Comparison of ENCODE assay signal across 8 mouse cellular contexts in the genomic region with DNA sequence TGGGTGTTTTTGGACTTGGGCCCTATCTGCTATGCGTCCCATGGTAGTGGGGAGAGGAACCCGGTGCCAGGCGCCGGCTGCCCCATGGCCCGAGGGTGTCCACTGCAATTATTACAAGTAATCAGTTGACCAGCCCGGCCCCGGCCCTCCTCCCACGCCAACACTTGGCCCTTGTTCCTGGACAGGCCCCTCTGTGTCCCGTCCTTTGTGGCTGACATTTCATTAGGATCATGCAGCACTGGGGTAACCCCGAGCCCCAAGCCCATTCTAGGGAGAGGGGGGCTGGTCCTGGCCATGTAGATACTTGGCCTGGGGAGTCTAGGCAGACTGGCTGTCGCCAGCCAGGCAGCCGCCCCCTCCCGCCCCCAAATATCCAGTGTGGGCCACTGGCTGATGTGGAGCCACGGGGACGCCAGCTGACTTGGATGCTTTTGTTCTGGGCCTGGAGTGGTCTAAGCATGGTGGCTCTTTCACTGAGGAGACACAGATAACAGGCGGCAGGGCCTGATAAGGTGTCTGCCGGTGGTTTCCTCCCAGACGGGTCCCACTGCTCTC.
DNase-seq lines count a peak whose midpoint lies in the region; ATAC-seq and TF ChIP-seq lines count a peak whose summit lies in the region.

No protein-coding gene starts in this region.

- no peak for TF ChIP-seq EP300 in lung, postnatal 0 days (IDR thresholded peaks at IDR 0.05)
- TF ChIP-seq EP300 in heart, postnatal 0 days (IDR thresholded peaks at IDR 0.05; ENCODE audit: low read depth): no peak

- no peaks in the 10 kb centered on the region for H3K27me3 ChIP-seq in forebrain, embryonic 10.5 days (ENCODE audit: poor library complexity, severe bottlenecking)
- no peaks in the 10 kb centered on the region; the same call in 1 of the 2 replicates for H3K27me3 ChIP-seq in forebrain, postnatal 0 days (ENCODE audit: insufficient read depth, low read length)
- no peaks in the 10 kb centered on the region for H3K27me3 ChIP-seq in lung, postnatal 0 days (replicated peaks; ENCODE audit: insufficient read depth, low read length)
- no peaks in the 10 kb centered on the region for H3K27me3 ChIP-seq in heart, postnatal 0 days (ENCODE audit: control insufficient read depth, insufficient read depth, low read length)
- no peaks in the 10 kb centered on the region for H3K27me3 ChIP-seq in liver, embryonic 16.5 days (ENCODE audit: control insufficient read depth, insufficient read depth, low read depth, low read length)

- DNase-seq in forebrain, embryonic 10.5 days (ENCODE audit: extremely low spot score, low spot score): no peak
- DNase-seq in forebrain, postnatal 0 days: no peak
- DNase-seq in lung, postnatal 0 days (ENCODE audit: low spot score): no peak
- DNase-seq in lung, postnatal 25 days (ENCODE audit: low spot score): no peak
- no peak for DNase-seq in heart, postnatal 0 days (ENCODE audit: low spot score)
- DNase-seq in gastrocnemius, adult 8-10 months (ENCODE audit: low spot score in 2 of 2): no peak

- H3K4me2 ChIP-seq in forebrain, postnatal 0 days (ENCODE audit: low read depth): no peak overlapping the region
- H3K4me2 ChIP-seq in lung, postnatal 0 days (replicated peaks; ENCODE audit: low read depth, low read length): no peak overlapping the region
- H3K4me2 ChIP-seq in heart, postnatal 0 days (ENCODE audit: low read depth, low read length): no peak overlapping the region
- no peak overlapping the region for H3K4me2 ChIP-seq in liver, embryonic 16.5 days (ENCODE audit: low read depth, low read length)

- H3K27ac ChIP-seq in forebrain, embryonic 10.5 days: peak overlapping the region; percentile 9; the same call in 1 of the 2 replicates
- no peak overlapping the region for H3K27ac ChIP-seq in forebrain, postnatal 0 days (ENCODE audit: low read depth, low read length)
- H3K27ac ChIP-seq in lung, postnatal 0 days (ENCODE audit: low read length): no peak overlapping the region
- peak overlapping the region; percentile 39 for H3K27ac ChIP-seq in heart, postnatal 0 days (ENCODE audit: low read depth)
- H3K27ac ChIP-seq in liver, embryonic 16.5 days (ENCODE audit: low read length): no peak overlapping the region

- H3K4me3 ChIP-seq in forebrain, embryonic 10.5 days: no peak overlapping the region
- no peak overlapping the region for H3K4me3 ChIP-seq in forebrain, postnatal 0 days (ENCODE audit: low read depth, low read length)
- no peak overlapping the region for H3K4me3 ChIP-seq in lung, postnatal 0 days (ENCODE audit: low read depth, low read length)
- no peak overlapping the region for H3K4me3 ChIP-seq in heart, postnatal 0 days (ENCODE audit: low read depth, low read length)
- no peak overlapping the region for H3K4me3 ChIP-seq in liver, embryonic 16.5 days (ENCODE audit: low read depth, low read length)

- no peak overlapping the region for H3K9ac ChIP-seq in forebrain, postnatal 0 days
- 0 out of 2 replicates have a peak overlapping the region, but pooled peaks have one; percentile 1 for H3K9ac ChIP-seq in lung, postnatal 0 days (replicated peaks; ENCODE audit: low read depth)
- H3K9ac ChIP-seq in heart, postnatal 0 days (replicated peaks; ENCODE audit: low read depth, low read length): no peak overlapping the region
- no peak overlapping the region for H3K9ac ChIP-seq in liver, embryonic 16.5 days (ENCODE audit: low read depth, low read length)

- no peaks in the 10 kb centered on the region for H3K36me3 ChIP-seq in forebrain, embryonic 10.5 days (replicated peaks)
- no peaks in the 10 kb centered on the region for H3K36me3 ChIP-seq in forebrain, postnatal 0 days (ENCODE audit: insufficient read depth)
- no peaks in the 10 kb centered on the region for H3K36me3 ChIP-seq in lung, postnatal 0 days (ENCODE audit: insufficient read depth, low read length)
- H3K36me3 ChIP-seq in heart, postnatal 0 days (replicated peaks; ENCODE audit: control insufficient read depth, insufficient read depth, low read length): no peaks in the 10 kb centered on the region
- H3K36me3 ChIP-seq in liver, embryonic 16.5 days (ENCODE audit: control insufficient read depth, insufficient read depth): no peaks in the 10 kb centered on the region

- no peak; the same call in 1 of the 2 replicates for ATAC-seq in forebrain, postnatal 0 days
- ATAC-seq in lung, postnatal 0 days: 0 out of 2 replicates have a peak, but pooled peaks have one; percentile 5
- ATAC-seq in heart, postnatal 0 days (ENCODE audit: insufficient read depth, low read depth): peak; percentile 40
- ATAC-seq in liver, embryonic 16.5 days (ENCODE audit: low read depth): peak; percentile 65
- ATAC-seq in inflammation-experienced regulatory T-cells, adult 6 months: no peak

- peaks cover 12% of the 10 kb centered on the region for H3K4me1 ChIP-seq in forebrain, embryonic 10.5 days
- no peaks in the 10 kb centered on the region for H3K4me1 ChIP-seq in forebrain, postnatal 0 days (ENCODE audit: insufficient read depth)
- H3K4me1 ChIP-seq in lung, postnatal 0 days (ENCODE audit: insufficient read depth, low read depth, low read length): peaks cover 7% of the 10 kb centered on the region; the same call in 1 of the 2 replicates
- peaks cover 28% of the 10 kb centered on the region for H3K4me1 ChIP-seq in heart, postnatal 0 days (ENCODE audit: control insufficient read depth, insufficient read depth)
- H3K4me1 ChIP-seq in liver, embryonic 16.5 days (ENCODE audit: control insufficient read depth, low read depth, low read length): peaks cover 11% of the 10 kb centered on the region

- no peaks in the 10 kb centered on the region for H3K9me3 ChIP-seq in forebrain, embryonic 10.5 days
- no peaks in the 10 kb centered on the region for H3K9me3 ChIP-seq in forebrain, postnatal 0 days (ENCODE audit: low read length)
- no peaks in the 10 kb centered on the region for H3K9me3 ChIP-seq in lung, postnatal 0 days (ENCODE audit: low read length)
- H3K9me3 ChIP-seq in heart, postnatal 0 days (replicated peaks; ENCODE audit: control insufficient read depth, low read length): no peaks in the 10 kb centered on the region
- H3K9me3 ChIP-seq in liver, embryonic 16.5 days (replicated peaks; ENCODE audit: control insufficient read depth, low read length): no peaks in the 10 kb centered on the region

- WGBS in forebrain, embryonic 10.5 days: 86% methylated on average over 18 of the region's 18 CpGs
- 81% methylated on average over 18 of the region's 18 CpGs for WGBS in forebrain, postnatal 0 days
- WGBS in lung, postnatal 0 days: 53% methylated on average over 18 of the region's 18 CpGs
- 19% methylated on average over 18 of the region's 18 CpGs for WGBS in heart, postnatal 0 days
- WGBS in liver, embryonic 16.5 days (ENCODE audit: insufficient replicate concordance): 43% methylated on average over 18 of the region's 18 CpGs

- no peak for TF ChIP-seq CTCF in forebrain, postnatal 0 days (IDR thresholded peaks at IDR 0.05; ENCODE audit: low read depth)
- TF ChIP-seq CTCF in lung, postnatal 0 days (IDR thresholded peaks at IDR 0.05): no peak
- TF ChIP-seq CTCF in heart, postnatal 0 days (IDR thresholded peaks at IDR 0.05; ENCODE audit: low read depth): no peak

Comparison
In these comparisons a context has a peak if more than half of its experiments do, and no peak if none do; other contexts are left out.
1. H3K27ac ChIP-seq: peak in forebrain, embryonic 10.5 days (single experiment) and heart, postnatal 0 days (single experiment); none in forebrain, postnatal 0 days (single experiment), lung, postnatal 0 days (single experiment) and liver, embryonic 16.5 days (single experiment).
2. ATAC-seq: peak in lung, postnatal 0 days (single experiment), heart, postnatal 0 days (single experiment) and liver, embryonic 16.5 days (single experiment); none in forebrain, postnatal 0 days (single experiment) and inflammation-experienced regulatory T-cells, adult 6 months (single experiment).